Mouse (Mus musculus): ENCODE measurements around the gene Pwwp2a. TPM values are rescaled to one million over a fixed set of nuclear protein-coding genes. Genes with fewer than 3 reads are reported as not detected.

Gene Pwwp2a
- polyA plus RNA-seq, 1 experiment from 2014 or later: 41.2 TPM

DNA sequence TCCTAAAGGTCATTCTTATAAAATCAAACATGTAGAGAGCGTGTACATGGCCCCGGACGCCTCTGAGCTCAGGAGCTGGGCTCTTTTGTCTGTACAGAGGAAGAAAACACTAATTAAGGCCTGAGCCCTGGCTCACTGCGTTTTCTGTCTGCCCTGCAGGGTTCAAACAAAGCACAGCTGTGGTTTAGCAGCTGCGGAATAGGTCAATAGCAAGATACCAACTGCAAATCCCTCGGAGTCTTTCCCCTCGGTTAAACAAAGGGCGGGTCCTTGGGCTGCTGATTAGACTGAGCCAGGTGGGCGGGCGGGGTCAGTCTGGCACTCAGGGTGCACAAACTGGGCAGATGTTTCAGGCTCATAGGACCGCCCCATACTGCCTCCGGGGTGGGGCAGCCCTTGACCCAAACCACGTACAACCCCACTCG is 28.7 kb upstream of the Pwwp2a start:
- Histone ChIP-seq H3K9ac (ENCODE audit: low read length) (0 out of 2 replicates have a peak overlapping the region, but pooled peaks have one; percentile 17), H3K4me3 (ENCODE audit: low read depth, low read length) (no peak overlapping the region), H3K4me2 (ENCODE audit: low read depth, severe bottlenecking) (no peak overlapping the region), H3K9me3 (ENCODE audit: control insufficient read depth, low read length) (no peaks in the 10 kb centered on the region), H3K4me1 (ENCODE audit: control insufficient read depth, insufficient read depth, low read length) (0 out of 2 replicates have a peak, but pooled peaks cover 2% of the 10 kb centered on the region), H3K27me3 (ENCODE audit: control insufficient read depth, insufficient read depth, low read length) (no peaks in the 10 kb centered on the region), H3K36me3 (ENCODE audit: control insufficient read depth, insufficient read depth, low read length) (no peaks in the 10 kb centered on the region), H3K27ac (replicated peaks; ENCODE audit: low read depth, low read length) (no peak overlapping the region)
- ATAC-seq (ENCODE audit: insufficient number of reproducible peaks, low FRiP score, low TSS enrichment, low read depth) (no peak), DNase-seq (ENCODE audit: low spot score) (peak; percentile 40)
- WGBS: 54% methylated on average over 14 of the region's 14 CpGs

GRCm38 (mm10) chr11:43656464-43656863 is 25.3 kb upstream of the Pwwp2a start:
- Histone ChIP-seq H3K4me2 (ENCODE audit: low read depth, severe bottlenecking) (no peak overlapping the region), H3K27me3 (ENCODE audit: control insufficient read depth, insufficient read depth, low read length) (no peaks in the 10 kb centered on the region), H3K27ac (replicated peaks; ENCODE audit: low read depth, low read length) (no peak overlapping the region), H3K4me1 (ENCODE audit: control insufficient read depth, insufficient read depth, low read length) (0 out of 2 replicates have a peak, but pooled peaks cover 2% of the 10 kb centered on the region), H3K9me3 (ENCODE audit: control insufficient read depth, low read length) (no peaks in the 10 kb centered on the region), H3K36me3 (ENCODE audit: control insufficient read depth, insufficient read depth, low read length) (no peaks in the 10 kb centered on the region), H3K4me3 (ENCODE audit: low read depth, low read length) (no peak overlapping the region), H3K9ac (ENCODE audit: low read length) (no peak overlapping the region)
- DNase-seq (ENCODE audit: low spot score): no peak
- WGBS: 64% methylated on average over 10 of the region's 10 CpGs
- ATAC-seq (ENCODE audit: insufficient number of reproducible peaks, low FRiP score, low TSS enrichment, low read depth): no peak

DNA sequence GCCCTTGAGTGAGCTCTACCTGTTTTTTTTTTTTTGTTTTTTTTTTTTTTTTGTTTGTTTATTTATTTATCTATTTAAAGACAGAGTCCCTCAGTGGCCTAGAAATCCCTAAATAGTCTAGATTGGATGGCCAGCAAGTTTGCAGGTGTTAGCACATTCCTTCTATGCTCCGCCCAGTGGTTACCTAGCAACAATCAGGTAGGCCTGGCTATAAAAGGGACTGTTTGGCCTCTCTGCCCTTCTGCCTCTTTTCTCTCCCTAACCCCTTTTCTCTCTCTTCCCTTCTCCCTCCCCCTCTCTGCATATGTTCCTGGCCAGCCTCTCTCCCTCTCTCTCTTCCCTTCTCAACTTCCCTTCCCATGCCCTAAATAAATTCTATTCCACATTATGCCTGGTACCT is 23.8 kb upstream of the Pwwp2a start:
- H3K4me2 ChIP-seq (ENCODE audit: low read depth, severe bottlenecking): no peak overlapping the region
- H3K27me3 ChIP-seq (ENCODE audit: control insufficient read depth, insufficient read depth, low read length): no peaks in the 10 kb centered on the region
- H3K9me3 ChIP-seq (ENCODE audit: control insufficient read depth, low read length): no peaks in the 10 kb centered on the region
- H3K4me3 ChIP-seq (ENCODE audit: low read depth, low read length): no peak overlapping the region
- H3K36me3 ChIP-seq (ENCODE audit: control insufficient read depth, insufficient read depth, low read length): no peaks in the 10 kb centered on the region
- 0 out of 2 replicates have a peak, but pooled peaks cover 1% of the 10 kb centered on the region for H3K4me1 ChIP-seq (ENCODE audit: control insufficient read depth, insufficient read depth, low read length)
- no peak overlapping the region for H3K27ac ChIP-seq (replicated peaks; ENCODE audit: low read depth, low read length)
- DNase-seq (ENCODE audit: low spot score): no peak
- H3K9ac ChIP-seq (ENCODE audit: low read length): no peak overlapping the region
- WGBS: 88% methylated on average over 1 of the region's 1 CpGs
- ATAC-seq (ENCODE audit: insufficient number of reproducible peaks, low FRiP score, low TSS enrichment, low read depth): no peak

GRCm38 (mm10) chr11:43667038-43667745 is 14.6 kb upstream of the Pwwp2a start:
- ATAC-seq (ENCODE audit: insufficient number of reproducible peaks, low FRiP score, low TSS enrichment, low read depth) (no peak), DNase-seq (ENCODE audit: low spot score) (no peak)
- Histone ChIP-seq H3K36me3 (ENCODE audit: control insufficient read depth, insufficient read depth, low read length) (no peaks in the 10 kb centered on the region), H3K27ac (replicated peaks; ENCODE audit: low read depth, low read length) (no peak overlapping the region), H3K4me3 (ENCODE audit: low read depth, low read length) (no peak overlapping the region), H3K4me2 (ENCODE audit: low read depth, severe bottlenecking) (no peak overlapping the region), H3K27me3 (ENCODE audit: control insufficient read depth, insufficient read depth, low read length) (no peaks in the 10 kb centered on the region), H3K4me1 (ENCODE audit: control insufficient read depth, insufficient read depth, low read length) (no peaks in the 10 kb centered on the region), H3K9me3 (ENCODE audit: control insufficient read depth, low read length) (no peaks in the 10 kb centered on the region), H3K9ac (ENCODE audit: low read length) (no peak overlapping the region)
- WGBS: 73% methylated on average over 19 of the region's 19 CpGs

DNA sequence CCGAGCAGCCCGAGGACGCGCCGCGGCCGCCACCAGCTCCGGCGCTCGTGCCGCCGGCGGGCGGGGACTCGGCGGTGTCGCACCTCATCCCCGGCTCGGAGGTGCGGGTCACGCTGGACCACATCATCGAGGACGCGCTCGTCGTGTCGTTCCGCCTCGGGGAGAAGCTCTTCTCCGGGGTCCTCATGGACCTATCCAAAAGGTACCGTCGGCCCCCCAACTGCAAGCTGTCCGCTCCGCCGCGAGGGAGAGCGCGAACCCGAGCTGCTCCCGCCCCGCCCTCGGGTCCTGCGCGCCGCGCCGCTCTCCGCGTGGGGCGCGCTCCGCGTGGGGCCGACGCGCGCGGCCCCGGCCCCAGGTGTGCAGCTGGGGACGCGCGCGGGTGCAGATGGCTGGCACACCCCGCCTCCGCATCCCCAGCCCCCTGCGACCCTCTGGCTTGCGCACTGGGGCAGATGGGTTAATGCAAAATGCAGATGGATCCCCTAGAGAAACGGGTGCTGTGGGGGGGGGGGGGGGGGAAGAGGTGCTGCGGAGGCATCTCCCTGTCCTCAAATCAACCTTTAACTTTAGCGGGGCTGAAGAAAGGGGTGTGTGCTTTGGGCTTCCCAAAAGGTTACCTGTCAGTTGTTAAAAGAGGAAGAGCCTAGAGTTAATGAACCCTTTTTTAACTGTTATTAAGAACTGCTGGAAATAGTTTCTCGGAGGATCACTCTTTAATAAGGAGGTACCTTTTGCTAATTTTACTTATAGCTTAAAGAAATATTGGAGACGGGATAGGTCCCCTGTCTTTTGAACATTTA is 818 bp downstream of the Pwwp2a start:
- Histone ChIP-seq H3K27ac (replicated peaks; ENCODE audit: low read depth, low read length) (peak overlapping the region; percentile 93), H3K9ac (ENCODE audit: low read length) (peak overlapping the region; percentile 92), H3K4me2 (ENCODE audit: low read depth, severe bottlenecking) (peak overlapping the region; percentile 57), H3K27me3 (ENCODE audit: control insufficient read depth, insufficient read depth, low read length) (no peaks in the 10 kb centered on the region), H3K4me3 (ENCODE audit: low read depth, low read length) (peak overlapping the region; percentile 75), H3K4me1 (ENCODE audit: control insufficient read depth, insufficient read depth, low read length) (no peaks in the 10 kb centered on the region), H3K9me3 (ENCODE audit: control insufficient read depth, low read length) (no peaks in the 10 kb centered on the region), H3K36me3 (ENCODE audit: control insufficient read depth, insufficient read depth, low read length) (0 out of 2 replicates have a peak, but pooled peaks cover 2% of the 10 kb centered on the region)
- peak; percentile 71 for DNase-seq (ENCODE audit: low spot score)
- ATAC-seq (ENCODE audit: insufficient number of reproducible peaks, low FRiP score, low TSS enrichment, low read depth): peak; percentile 23
- under 1% methylated on average over 70 of the region's 72 CpGs for WGBS

GRCm38 (mm10) chr11:43688850-43689249 is 7.1 kb downstream of the Pwwp2a start:
- Histone ChIP-seq H3K36me3 (ENCODE audit: control insufficient read depth, insufficient read depth, low read length) (peaks cover 8% of the 10 kb centered on the region; the same call in 1 of the 2 replicates), H3K4me1 (ENCODE audit: control insufficient read depth, insufficient read depth, low read length) (no peaks in the 10 kb centered on the region), H3K27me3 (ENCODE audit: control insufficient read depth, insufficient read depth, low read length) (no peaks in the 10 kb centered on the region), H3K4me3 (ENCODE audit: low read depth, low read length) (no peak overlapping the region), H3K27ac (replicated peaks; ENCODE audit: low read depth, low read length) (no peak overlapping the region), H3K4me2 (ENCODE audit: low read depth, severe bottlenecking) (no peak overlapping the region), H3K9ac (ENCODE audit: low read length) (no peak overlapping the region), H3K9me3 (ENCODE audit: control insufficient read depth, low read length) (no peaks in the 10 kb centered on the region)
- DNase-seq (ENCODE audit: low spot score) (no peak), ATAC-seq (ENCODE audit: insufficient number of reproducible peaks, low FRiP score, low TSS enrichment, low read depth) (no peak)
- WGBS: 94% methylated on average over 1 of the region's 1 CpGs

- DNase-seq (ENCODE audit: low spot score) (no peak), ATAC-seq (ENCODE audit: insufficient number of reproducible peaks, low FRiP score, low TSS enrichment, low read depth) (no peak)
- Histone ChIP-seq H3K36me3 (ENCODE audit: control insufficient read depth, insufficient read depth, low read length) (peaks cover 8% of the 10 kb centered on the region; the same call in 1 of the 2 replicates), H3K4me2 (ENCODE audit: low read depth, severe bottlenecking) (no peak overlapping the region), H3K4me1 (ENCODE audit: control insufficient read depth, insufficient read depth, low read length) (no peaks in the 10 kb centered on the region), H3K9ac (ENCODE audit: low read length) (no peak overlapping the region), H3K27me3 (ENCODE audit: control insufficient read depth, insufficient read depth, low read length) (no peaks in the 10 kb centered on the region), H3K27ac (replicated peaks; ENCODE audit: low read depth, low read length) (no peak overlapping the region), H3K4me3 (ENCODE audit: low read depth, low read length) (no peak overlapping the region), H3K9me3 (ENCODE audit: control insufficient read depth, low read length) (no peaks in the 10 kb centered on the region)
- WGBS: 92% methylated on average over 4 of the region's 4 CpGs
These were observed 14.8 kb downstream of the Pwwp2a start for GRCm38 (mm10) chr11:43696623-43697022.

DNA sequence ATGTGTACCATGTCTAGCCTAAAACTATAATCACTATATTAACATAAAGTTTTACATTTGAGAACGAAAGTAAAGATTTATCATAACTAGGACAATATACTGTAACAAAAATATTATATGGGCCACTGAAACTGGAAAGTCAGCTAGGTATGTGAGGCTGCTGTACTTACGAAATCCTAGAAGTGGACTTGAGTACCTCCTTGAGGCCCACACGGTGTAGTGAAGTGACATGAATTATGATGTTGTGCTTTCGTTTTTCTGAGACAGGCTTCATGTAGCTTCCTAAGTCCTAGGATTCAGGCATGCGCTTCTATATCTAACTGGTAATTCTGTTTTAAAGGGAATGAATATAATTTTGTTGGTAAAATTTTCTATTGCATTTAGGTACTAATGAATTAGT is 16.8 kb downstream of the Pwwp2a start:
- no peak overlapping the region for H3K4me3 ChIP-seq (ENCODE audit: low read depth, low read length)
- H3K9ac ChIP-seq (ENCODE audit: low read length): no peak overlapping the region
- no peaks in the 10 kb centered on the region for H3K4me1 ChIP-seq (ENCODE audit: control insufficient read depth, insufficient read depth, low read length)
- no peak overlapping the region for H3K27ac ChIP-seq (replicated peaks; ENCODE audit: low read depth, low read length)
- H3K36me3 ChIP-seq (ENCODE audit: control insufficient read depth, insufficient read depth, low read length): peaks cover 2% of the 10 kb centered on the region; the same call in 1 of the 2 replicates
- no peak overlapping the region for H3K4me2 ChIP-seq (ENCODE audit: low read depth, severe bottlenecking)
- H3K27me3 ChIP-seq (ENCODE audit: control insufficient read depth, insufficient read depth, low read length): no peaks in the 10 kb centered on the region
- WGBS: 85% methylated on average over 5 of the region's 5 CpGs
- no peak for DNase-seq (ENCODE audit: low spot score)
- H3K9me3 ChIP-seq (ENCODE audit: control insufficient read depth, low read length): no peaks in the 10 kb centered on the region
- no peak for ATAC-seq (ENCODE audit: insufficient number of reproducible peaks, low FRiP score, low TSS enrichment, low read depth)

All from limb, embryonic 11.5 days (tissue).